Mouse (Mus musculus): ENCODE data around the gene Cryzl1. TPM values are rescaled to one million over a fixed set of nuclear protein-coding genes. Genes with fewer than 3 reads are reported as not detected.
"Not testable (repeated sequence)": the region's sequence is repeated elsewhere in the genome, so short reads cannot be mapped to it uniquely, and the experiment has no call there.

Cryzl1 gene
- total and polyA plus RNA-seq, 3 experiments = 5.1 to 171 (median 148) TPM

- DNase-seq (ENCODE audit: low spot score) (peak; percentile 99), ATAC-seq (ENCODE audit: extremely low read depth, insufficient number of reproducible peaks, low FRiP score, poor library complexity, severe bottlenecking) (peak; percentile 90)
These were observed 81.1 kb downstream of the Cryzl1 start, which contains the start of gene Son for GRCm38 (mm10) chr16:91647461-91648219. Gene Son, plus strand, starts transcription at chr16:91647506.

DNA sequence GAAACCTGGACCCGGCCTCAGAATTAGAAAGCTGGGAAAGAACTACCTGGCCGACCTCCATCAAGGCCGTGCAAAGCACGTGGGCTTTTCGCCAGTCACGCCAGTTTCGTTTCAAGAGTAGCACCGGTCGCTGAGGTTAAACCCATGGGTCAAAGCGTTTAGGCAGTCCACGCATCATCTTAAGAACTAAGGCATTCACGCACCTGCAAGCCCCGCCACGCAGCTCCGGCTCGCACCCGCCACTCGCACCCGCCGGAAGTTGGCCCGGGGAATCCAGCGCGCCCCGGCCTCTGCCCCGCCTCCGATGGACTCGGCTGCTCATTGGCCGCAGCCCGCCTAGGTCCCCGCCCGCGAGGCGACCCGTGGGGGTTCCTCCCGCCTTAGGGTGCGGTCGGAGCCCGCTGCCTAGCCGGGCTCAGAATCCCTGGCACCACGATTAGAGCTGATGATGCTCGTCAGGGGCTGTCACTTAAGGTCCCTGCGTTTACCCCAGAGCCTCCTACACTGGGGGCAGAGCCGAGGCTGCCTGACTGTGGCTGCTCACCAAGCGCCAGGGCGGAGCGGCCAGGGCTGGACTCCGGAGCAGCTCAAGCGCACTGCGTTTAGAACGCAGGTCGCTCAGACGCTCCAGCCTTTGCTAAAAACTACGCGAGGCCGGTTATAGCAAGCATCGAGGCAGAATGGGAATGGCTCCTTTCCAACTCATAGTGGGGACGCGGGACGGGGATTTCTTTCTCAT, 81.9 kb downstream of the Cryzl1 start, which contains the start of gene Gart:
Gart (minus strand) TSS at position 272 of the 739 bp plus-strand sequence.
- Histone ChIP-seq H3K4me1 (ENCODE audit: insufficient read depth, low read depth, low read length) (peaks cover 39% of the 10 kb centered on the region), H3K36me3 (replicated peaks) (peaks cover 38% of the 10 kb centered on the region), H3K4me3 (ENCODE audit: low read depth, low read length) (peak within 1 kb of the TSS; percentile 83), H3K9me3 (replicated peaks) (no peaks in the 10 kb centered on the region), H3K27me3 (ENCODE audit: insufficient read depth, low read length) (no peaks in the 10 kb centered on the region)
- TF ChIP-seq GATA1 (IDR thresholded peaks at IDR 0.05; ENCODE audit: borderline replicate concordance, low read length) (no peak), GATA2 (IDR thresholded peaks at IDR 0.05; ENCODE audit: borderline replicate concordance, low read depth, low read length) (no peak), TAL1 (conservative IDR thresholded peaks at IDR 0.05; ENCODE audit: low read depth, low read length) (no peak)
- DNase-seq (ENCODE audit: low spot score) (peak; percentile 96), ATAC-seq (ENCODE audit: extremely low read depth, insufficient number of reproducible peaks, low FRiP score, poor library complexity, severe bottlenecking) (peak; percentile 52)

More at GRCm38 (mm10) chr16:91647461-91648219, 81.1 kb downstream of the Cryzl1 start, which contains the start of gene Son:
- H3K4me1 ChIP-seq (ENCODE audit: insufficient read depth, low read depth, low read length) = peaks cover 40% of the 10 kb centered on the region
- H3K36me3 ChIP-seq (replicated peaks) = peaks cover 38% of the 10 kb centered on the region
- peak within 1 kb of the TSS; percentile 83 for H3K4me3 ChIP-seq (ENCODE audit: low read depth, low read length)
- no peaks in the 10 kb centered on the region for H3K27me3 ChIP-seq (ENCODE audit: insufficient read depth, low read length)
- no peaks in the 10 kb centered on the region for H3K9me3 ChIP-seq (replicated peaks)
- TF ChIP-seq GATA1 (IDR thresholded peaks at IDR 0.05; ENCODE audit: borderline replicate concordance, low read length) = no peak
- TF ChIP-seq TAL1 (conservative IDR thresholded peaks at IDR 0.05; ENCODE audit: low read depth, low read length) = no peak

DNA sequence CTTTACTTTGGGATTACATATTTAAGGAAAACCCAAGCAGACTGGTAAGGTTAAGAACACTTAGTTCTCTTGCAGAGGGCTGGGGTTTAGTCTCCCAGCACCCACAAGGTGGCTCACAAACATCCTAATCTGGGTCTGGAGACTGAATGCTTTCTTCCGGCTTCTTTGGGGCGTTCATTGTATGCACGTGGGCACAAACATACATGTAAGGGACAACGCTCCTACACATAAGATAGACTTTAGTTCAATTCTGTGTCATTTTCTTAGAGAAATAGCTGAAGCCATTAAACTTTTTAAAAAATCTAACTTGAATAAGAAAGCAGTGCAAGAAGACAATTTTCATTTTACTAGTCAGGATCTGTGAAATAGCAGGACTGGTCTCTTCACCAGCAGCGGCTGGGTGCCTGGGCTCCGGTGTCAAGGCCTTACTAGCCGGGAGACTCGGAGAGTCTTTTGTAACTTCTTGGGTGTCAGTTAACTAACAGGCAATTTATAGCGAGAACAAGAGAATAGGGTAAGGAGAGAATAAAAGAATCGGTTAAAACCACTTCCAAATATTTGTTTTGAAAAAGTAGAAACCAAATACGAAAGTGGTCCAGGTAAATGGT, 82.7 kb downstream of the Cryzl1 start:
- TF ChIP-seq CTCF (IDR thresholded peaks at IDR 0.05; ENCODE audit: low read depth, low read length) (no peak), GATA1 (IDR thresholded peaks at IDR 0.05; ENCODE audit: borderline replicate concordance, low read length) (no peak), POLR2AphosphoS5 (IDR thresholded peaks at IDR 0.05; ENCODE audit: insufficient replicate concordance, low read depth, low read length) (no peak), GATA2 (IDR thresholded peaks at IDR 0.05; ENCODE audit: borderline replicate concordance, low read depth, low read length) (no peak), TAL1 (conservative IDR thresholded peaks at IDR 0.05; ENCODE audit: low read depth, low read length) (no peak)
- Histone ChIP-seq H3K4me3 (ENCODE audit: low read depth, low read length) (peak overlapping the region; percentile 83), H3K27me3 (ENCODE audit: insufficient read depth, low read length) (no peaks in the 10 kb centered on the region), H3K4me1 (ENCODE audit: insufficient read depth, low read depth, low read length) (peaks cover 35% of the 10 kb centered on the region), H3K9me3 (replicated peaks) (no peaks in the 10 kb centered on the region), H3K36me3 (replicated peaks) (peaks cover 38% of the 10 kb centered on the region)
- ATAC-seq (ENCODE audit: extremely low read depth, insufficient number of reproducible peaks, low FRiP score, poor library complexity, severe bottlenecking) (no peak), DNase-seq (ENCODE audit: low spot score) (no peak)

DNA sequence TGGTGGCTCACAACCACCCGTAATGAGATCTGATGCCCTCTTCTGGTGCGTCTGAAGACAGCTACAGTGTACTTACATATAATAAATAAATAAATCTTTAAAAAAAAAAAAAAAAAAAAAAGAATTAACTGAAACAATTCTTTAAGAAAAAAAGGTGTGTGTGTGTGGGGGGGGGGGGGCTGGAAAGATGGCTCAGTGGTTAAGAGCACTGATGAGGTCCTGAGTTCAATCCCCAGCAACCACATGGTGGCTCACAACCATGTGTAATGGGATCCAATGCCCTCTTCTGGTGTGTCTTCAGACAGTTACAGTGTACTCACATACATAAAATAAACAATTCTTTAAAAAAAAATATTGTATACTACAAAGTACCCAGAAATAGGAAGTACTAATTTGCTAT, 83.4 kb downstream of the Cryzl1 start:
- not testable (repeated sequence) for ATAC-seq (ENCODE audit: extremely low read depth, insufficient number of reproducible peaks, low FRiP score, poor library complexity, severe bottlenecking)
- Histone ChIP-seq H3K4me3 (ENCODE audit: low read depth, low read length) (peak overlapping the region; percentile 83), H3K36me3 (replicated peaks) (peaks cover 41% of the 10 kb centered on the region)

GRCm38 (mm10) chr16:91644901-91645300, 83.9 kb downstream of the Cryzl1 start:
- H3K4me3 ChIP-seq (ENCODE audit: low read depth, low read length) = peak overlapping the region; percentile 62; the same call in 1 of the 2 replicates
- ATAC-seq (ENCODE audit: extremely low read depth, insufficient number of reproducible peaks, low FRiP score, poor library complexity, severe bottlenecking) = no peak
- H3K9me3 ChIP-seq (replicated peaks) = no peaks in the 10 kb centered on the region
- no peak for DNase-seq (ENCODE audit: low spot score)
- peaks cover 32% of the 10 kb centered on the region for H3K4me1 ChIP-seq (ENCODE audit: insufficient read depth, low read depth, low read length)
- TF ChIP-seq GATA2 (IDR thresholded peaks at IDR 0.05; ENCODE audit: borderline replicate concordance, low read depth, low read length) = no peak
- TF ChIP-seq CTCF (IDR thresholded peaks at IDR 0.05; ENCODE audit: low read depth, low read length) = no peak
- TF ChIP-seq GATA1 (IDR thresholded peaks at IDR 0.05; ENCODE audit: borderline replicate concordance, low read length) = no peak
- no peak for TF ChIP-seq POLR2AphosphoS5 (IDR thresholded peaks at IDR 0.05; ENCODE audit: insufficient replicate concordance, low read depth, low read length)
- no peak for TF ChIP-seq TAL1 (conservative IDR thresholded peaks at IDR 0.05; ENCODE audit: low read depth, low read length)
- no peaks in the 10 kb centered on the region for H3K27me3 ChIP-seq (ENCODE audit: insufficient read depth, low read length)
- peaks cover 46% of the 10 kb centered on the region for H3K36me3 ChIP-seq (replicated peaks)

More for the DNA sequence above, 83.4 kb downstream of the Cryzl1 start:
- not testable (repeated sequence) for H3K9me3 ChIP-seq (replicated peaks); H3K27me3 ChIP-seq (ENCODE audit: insufficient read depth, low read length); DNase-seq (ENCODE audit: low spot score)
- H3K4me1 ChIP-seq (ENCODE audit: insufficient read depth, low read depth, low read length) = peaks cover 32% of the 10 kb centered on the region

DNA sequence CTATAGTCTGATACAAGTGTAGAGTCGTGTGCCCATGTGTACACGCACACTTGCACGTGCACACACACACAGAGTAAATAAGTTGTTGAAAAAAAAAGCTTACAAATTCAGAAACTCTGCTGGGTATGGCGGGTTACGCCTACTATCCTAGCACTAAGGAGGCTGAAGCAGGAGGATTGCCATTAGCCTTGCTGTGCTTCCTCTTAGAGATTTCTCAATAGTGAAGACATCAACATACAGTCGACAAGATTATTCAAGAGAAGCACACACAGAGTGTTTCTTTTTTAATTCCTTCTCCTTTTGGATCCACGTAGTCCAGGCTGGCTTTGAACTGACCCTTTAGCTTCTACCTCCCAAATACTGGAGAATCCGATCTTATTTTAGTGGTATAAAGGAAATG, 88.6 kb downstream of the Cryzl1 start:
- ATAC-seq (ENCODE audit: extremely low read depth, insufficient number of reproducible peaks, low FRiP score, poor library complexity, severe bottlenecking) (no peak), DNase-seq (ENCODE audit: low spot score) (no peak)
- Histone ChIP-seq H3K4me1 (ENCODE audit: insufficient read depth, low read depth, low read length) (peaks cover 44% of the 10 kb centered on the region), H3K4me3 (ENCODE audit: low read depth, low read length) (no peak overlapping the region), H3K9me3 (replicated peaks) (no peaks in the 10 kb centered on the region), H3K27me3 (ENCODE audit: insufficient read depth, low read length) (no peaks in the 10 kb centered on the region), H3K36me3 (replicated peaks) (peaks cover 93% of the 10 kb centered on the region)
- TF ChIP-seq GATA1 (IDR thresholded peaks at IDR 0.05; ENCODE audit: borderline replicate concordance, low read length) (no peak), CTCF (IDR thresholded peaks at IDR 0.05; ENCODE audit: low read depth, low read length) (no peak), GATA2 (IDR thresholded peaks at IDR 0.05; ENCODE audit: borderline replicate concordance, low read depth, low read length) (no peak), POLR2AphosphoS5 (IDR thresholded peaks at IDR 0.05; ENCODE audit: insufficient replicate concordance, low read depth, low read length) (no peak), TAL1 (conservative IDR thresholded peaks at IDR 0.05; ENCODE audit: low read depth, low read length) (no peak)
